Mouse (Mus musculus) liver, embryonic 11.5 days (tissue): Measurements from ENCODE around the gene Rrnad1. TPM values are rescaled to one million over a fixed set of nuclear protein-coding genes. Genes with fewer than 3 reads are reported as not detected.
A peak's percentile ranks its signal among the peaks of the same experiment; 100 is the strongest.
"Not testable (repeated sequence)": the region's sequence is repeated elsewhere in the genome, so short reads cannot be mapped to it uniquely, and the experiment has no call there.

Source experiments
- ATAC-seq: fragments of 200-750 bp; cut with Nextera tagmentation; replicated peaks from 2 replicates; pipeline ENCODE4 v1.8.0; 2017; ENCODE audit warnings: moderate number of reproducible peaks, mild to moderate bottlenecking, moderate TSS enrichment, moderate library complexity; ENCODE audit not compliant: low FRiP score
- DNase-seq: peaks from one replicate; pipeline ENCODE4 v3.0.0-alpha.2; 2017; ENCODE audit warnings: low spot score
- H3K27ac ChIP-seq: fragments of 300-500 bp; sonication (generic); 2 replicates; pipeline ENCODE4 v1.5.1; 2014; ENCODE audit warnings: mild to moderate bottlenecking, low read depth, low read length, control low read depth
- H3K27me3 ChIP-seq: fragments of 300-500 bp; sonication (generic); replicated peaks from 2 replicates; pipeline ENCODE4 v1.6.1; 2014; ENCODE audit warnings: low read length, mixed read lengths; ENCODE audit not compliant: control insufficient read depth, insufficient read depth
- H3K36me3 ChIP-seq: fragments of 300-500 bp; sonication (generic); 2 replicates; pipeline ENCODE4 v1.6.1; 2014; ENCODE audit warnings: mild to moderate bottlenecking, low read length, moderate library complexity, mixed read lengths; ENCODE audit not compliant: control insufficient read depth, insufficient read depth
- H3K4me1 ChIP-seq: fragments of 300-500 bp; sonication (generic); replicated peaks from 2 replicates; pipeline ENCODE4 v1.6.1; 2014; ENCODE audit warnings: low read length, mixed read lengths; ENCODE audit not compliant: control insufficient read depth, insufficient read depth
- H3K4me2 ChIP-seq: fragments of 300-500 bp; sonication (generic); 2 replicates; pipeline ENCODE4 v1.6.1; 2014; ENCODE audit warnings: mild to moderate bottlenecking, control low read depth, moderate library complexity
- H3K4me3 ChIP-seq: fragments of 300-500 bp; sonication (generic); 2 replicates; pipeline ENCODE4 v1.5.1; 2014; ENCODE audit warnings: low read depth, low read length, control low read depth
- H3K9ac ChIP-seq: fragments of 300-500 bp; sonication (generic); 2 replicates; pipeline ENCODE4 v1.6.1; 2014; ENCODE audit warnings: low read depth, low read length, control low read depth
- H3K9me3 ChIP-seq: fragments of 300-500 bp; sonication (generic); 2 replicates; pipeline ENCODE4 v1.6.1; 2016; ENCODE audit warnings: low read length, inconsistent platforms, mixed read lengths; ENCODE audit not compliant: control insufficient read depth
- WGBS: fragments of 180-500 bp; shearing (Covaris S2); extraction: QIAGEN DNeasy Blood & Tissue Kit; methylation state at CpG from one replicate; pipeline ENCODE4 v1.1.7; 2014; 5-methylcytosine and 5-hydroxymethylcytosine counted together
- polyA plus RNA-seq: library from polyadenylated mRNA; unstranded; fragments of >200 nt; fragmentation: Nextera tagmentation; extraction: Ambion mirVana; gene quantifications from 2 replicates; pipeline ENCODE4 v1.2.1, GENCODE M21; 2014

The Rrnad1 gene
- polyA plus RNA-seq, 1 experiment from 2014 or later = 17.5 TPM

GRCm38 (mm10) chr3:87887400-87887799 lies 43.1 kb downstream of the Rrnad1 start:
- H3K27ac ChIP-seq, H3K4me3 ChIP-seq, H3K27me3 ChIP-seq, DNase-seq, H3K9ac ChIP-seq, H3K36me3 ChIP-seq, H3K9me3 ChIP-seq, H3K4me2 ChIP-seq, ATAC-seq: not testable (repeated sequence)
- WGBS = 75% methylated on average over 4 of the region's 4 CpGs
- H3K4me1 ChIP-seq = peaks cover 17% of the 10 kb centered on the region

DNA sequence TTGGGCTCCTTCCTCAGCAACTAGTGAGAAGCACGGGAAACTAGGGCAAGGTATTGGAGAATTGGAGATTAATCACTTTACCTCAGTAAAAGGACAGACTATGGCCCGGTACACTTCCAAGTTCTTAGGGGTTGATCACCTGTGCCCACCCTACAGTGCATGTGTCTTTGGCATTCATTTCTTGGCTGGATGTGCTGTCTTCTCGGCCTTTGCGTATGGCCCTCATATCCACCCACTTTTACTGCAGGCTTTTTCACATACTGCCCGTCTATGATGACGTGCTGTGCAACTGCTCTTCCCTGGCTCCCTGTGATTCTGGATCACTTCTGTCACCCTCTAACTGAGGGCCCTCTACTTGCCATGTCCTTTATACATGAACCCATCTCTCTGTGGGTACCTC lies 44.1 kb downstream of the Rrnad1 start:
- H3K27me3 ChIP-seq = no peaks in the 10 kb centered on the region
- ATAC-seq (no peak), DNase-seq (no peak)
- peak overlapping the region; percentile 16; the same call in 1 of the 2 replicates for H3K27ac ChIP-seq
- H3K36me3 ChIP-seq = no peaks in the 10 kb centered on the region
- peak overlapping the region; percentile 60; the same call in 1 of the 2 replicates for H3K9ac ChIP-seq
- no peaks in the 10 kb centered on the region; the same call in 1 of the 2 replicates for H3K9me3 ChIP-seq
- H3K4me1 ChIP-seq = peaks cover 19% of the 10 kb centered on the region
- peak overlapping the region; percentile 94; the same call in 1 of the 2 replicates for H3K4me3 ChIP-seq
- 89% methylated on average over 6 of the region's 6 CpGs for WGBS
- H3K4me2 ChIP-seq = peak overlapping the region; percentile 96

DNA sequence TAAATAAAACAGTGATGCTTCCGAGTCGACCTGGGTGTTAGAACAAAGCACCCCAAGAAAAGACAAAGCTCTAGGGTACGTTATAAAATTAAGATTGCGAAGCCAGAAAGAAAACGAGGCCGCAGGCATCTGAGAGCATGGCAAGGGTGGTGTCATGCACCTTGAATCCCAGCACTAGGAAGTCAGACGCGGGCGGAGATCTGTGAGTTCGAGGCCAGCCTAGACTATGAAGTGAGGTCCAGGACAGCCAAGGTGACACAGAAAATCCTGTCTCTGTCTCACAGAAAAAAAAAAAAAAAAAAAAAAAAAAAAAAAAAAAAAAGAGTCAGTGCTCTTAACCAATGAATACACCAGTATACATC lies 44.5 kb downstream of the Rrnad1 start:
- H3K9ac ChIP-seq = peak overlapping the region; percentile 60; the same call in 1 of the 2 replicates
- no peaks in the 10 kb centered on the region for H3K27me3 ChIP-seq
- H3K9me3 ChIP-seq = no peaks in the 10 kb centered on the region; the same call in 1 of the 2 replicates
- H3K36me3 ChIP-seq = no peaks in the 10 kb centered on the region; the same call in 1 of the 2 replicates
- DNase-seq (peak; percentile 61), ATAC-seq (no peak; the same call in none of the 2 replicates)
- H3K4me2 ChIP-seq = peak overlapping the region; percentile 96
- WGBS = 9% methylated on average over 10 of the region's 10 CpGs
- H3K27ac ChIP-seq = 0 out of 2 replicates have a peak overlapping the region, but pooled peaks have one; percentile 39
- H3K4me1 ChIP-seq = peaks cover 19% of the 10 kb centered on the region
- peak overlapping the region; percentile 94 for H3K4me3 ChIP-seq

DNA sequence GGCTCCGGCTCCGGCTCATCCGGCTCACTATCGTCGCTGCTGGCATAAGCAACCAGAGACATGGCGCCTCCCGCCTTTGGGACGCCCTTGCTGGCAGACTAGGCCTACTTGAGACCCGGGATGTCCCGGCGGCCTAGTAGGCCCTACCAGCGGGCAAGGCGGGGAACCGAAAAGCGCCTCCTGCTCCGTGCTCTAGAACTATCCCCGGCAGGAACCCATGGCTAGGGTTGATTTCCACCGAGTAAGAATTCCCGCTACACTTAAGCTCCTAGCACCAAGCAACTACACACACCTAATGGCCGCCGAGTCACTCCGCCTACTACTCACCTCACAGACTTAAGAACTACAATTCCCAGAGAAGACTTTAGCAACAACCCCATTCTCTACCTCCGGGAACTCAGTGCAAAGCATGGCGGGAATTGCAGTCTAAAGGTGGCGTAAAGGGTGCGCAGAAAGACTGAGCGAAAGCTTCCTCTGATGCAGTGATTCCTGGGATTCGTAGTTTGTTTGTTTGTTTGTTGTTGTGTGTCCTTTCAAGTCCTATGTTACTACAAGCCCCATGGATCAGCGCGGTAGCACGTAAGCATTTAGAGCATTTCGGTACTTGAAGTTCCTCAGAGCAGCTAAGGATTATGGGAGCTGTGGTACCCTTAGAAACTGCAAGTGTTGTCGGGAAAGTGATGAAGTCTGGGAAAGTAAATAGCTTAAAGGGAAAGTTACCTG lies 45.1 kb downstream of the Rrnad1 start, which contains the start of gene Prcc:
Gene Prcc (minus strand): TSS at position 328 of the 723 bp plus-strand sequence.
- Histone ChIP-seq H3K4me3 (peak within 1 kb of the TSS; percentile 94), H3K9ac (peak within 1 kb of the TSS; percentile 95), H3K9me3 (no peaks in the 10 kb centered on the region; the same call in 1 of the 2 replicates), H3K4me1 (peaks cover 19% of the 10 kb centered on the region), H3K4me2 (peak within 1 kb of the TSS; percentile 96), H3K27ac (peak within 1 kb of the TSS; percentile 88), H3K36me3 (peaks cover 4% of the 10 kb centered on the region), H3K27me3 (no peaks in the 10 kb centered on the region)
- under 1% methylated on average over 33 of the region's 33 CpGs for WGBS
- DNase-seq (peak; percentile 82), ATAC-seq (peak; percentile 94)

- H3K4me1 ChIP-seq = peaks cover 19% of the 10 kb centered on the region
- under 1% methylated on average over 24 of the region's 28 CpGs for whole genome bisulfite sequencing
- H3K9ac ChIP-seq = peak overlapping the region; percentile 95
- peak overlapping the region; percentile 94 for H3K4me3 ChIP-seq
- peak; percentile 60 for DNase-seq
- peak overlapping the region; percentile 96 for H3K4me2 ChIP-seq
- no peaks in the 10 kb centered on the region; the same call in 1 of the 2 replicates for H3K9me3 ChIP-seq
- H3K36me3 ChIP-seq = peaks cover 7% of the 10 kb centered on the region
- H3K27ac ChIP-seq = peak overlapping the region; percentile 88
- ATAC-seq = peak; percentile 13
- no peaks in the 10 kb centered on the region for H3K27me3 ChIP-seq
Observed at GRCm38 (mm10) chr3:87884708-87885251, 45.7 kb downstream of the Rrnad1 start.

DNA sequence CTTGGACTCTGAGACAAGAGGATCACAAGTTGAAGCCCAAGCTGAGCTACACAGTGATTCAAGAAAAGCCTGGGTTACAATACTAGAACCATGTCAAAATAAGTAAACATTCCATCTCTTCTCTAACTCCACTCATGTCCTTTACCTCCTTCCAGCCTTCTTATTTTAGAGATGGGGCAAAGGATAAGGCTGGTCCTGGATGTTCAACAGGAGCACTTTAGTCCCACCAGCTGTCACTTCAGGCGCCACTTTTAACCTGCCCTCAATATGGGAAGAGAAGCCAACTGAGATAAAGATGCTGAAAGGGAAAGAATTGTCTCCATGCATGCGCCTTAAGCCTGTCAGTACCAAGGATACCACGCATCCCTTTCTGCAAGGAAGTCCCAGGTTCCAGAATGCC lies 46.2 kb downstream of the Rrnad1 start:
- 4% methylated on average over 3 of the region's 3 CpGs for WGBS
- H3K4me1 ChIP-seq = peaks cover 19% of the 10 kb centered on the region

GRCm38 (mm10) chr3:87877730-87878129 lies 52.8 kb downstream of the Rrnad1 start:
- 89% methylated on average over 4 of the region's 4 CpGs for WGBS
- Histone ChIP-seq H3K36me3 (peaks cover 16% of the 10 kb centered on the region), H3K9ac (no peak overlapping the region), H3K4me3 (no peak overlapping the region), H3K4me1 (peaks cover 4% of the 10 kb centered on the region), H3K9me3 (no peaks in the 10 kb centered on the region), H3K27me3 (no peaks in the 10 kb centered on the region), H3K27ac (no peak overlapping the region), H3K4me2 (no peak overlapping the region)
- DNase-seq (no peak), ATAC-seq (no peak)

More for the DNA sequence above, 46.2 kb downstream of the Rrnad1 start:
- H3K27me3 ChIP-seq = no peaks in the 10 kb centered on the region
- H3K4me2 ChIP-seq = peak overlapping the region; percentile 96
- H3K36me3 ChIP-seq = peaks cover 7% of the 10 kb centered on the region
- H3K9ac ChIP-seq = peak overlapping the region; percentile 95
- H3K9me3 ChIP-seq = no peaks in the 10 kb centered on the region; the same call in 1 of the 2 replicates
- peak overlapping the region; percentile 88 for H3K27ac ChIP-seq
- ATAC-seq (no peak), DNase-seq (no peak)
- H3K4me3 ChIP-seq = peak overlapping the region; percentile 94
